Mouse (Mus musculus) heart, embryonic 14.5 days (tissue): ENCODE data around the gene Rtn2. TPM values are rescaled to one million over a fixed set of nuclear protein-coding genes. Genes with fewer than 3 reads are reported as not detected.

Source experiments
- ATAC-seq: fragments of 200-750 bp; cut with Nextera tagmentation; 2 replicates; pipeline ENCODE4 v1.8.0; 2017; ENCODE audit warnings: low read depth, moderate TSS enrichment; ENCODE audit not compliant: insufficient number of reproducible peaks, insufficient read depth, low FRiP score
- H3K27ac ChIP-seq, 2 experiments: fragments of 200-500 bp in 1 of 2; fragments of 300-500 bp in 1 of 2; sonication (generic) in 1 of 2; replicated peaks in 1 of 2; 2 replicates each; pipeline ENCODE4 v1.5.1; 2012 to 2014; ENCODE audit warnings: low read depth in 2 of 2, low read length in 2 of 2, control low read depth in 1 of 2, mild to moderate bottlenecking in 1 of 2, mixed read lengths in 1 of 2; ENCODE audit not compliant: control insufficient read depth in 1 of 2, insufficient read depth in 1 of 2
- H3K27me3 ChIP-seq: fragments of 300-500 bp; sonication (generic); 2 replicates; pipeline ENCODE4 v1.6.1; 2014; ENCODE audit warnings: mild to moderate bottlenecking, low read length, control low read depth; ENCODE audit not compliant: control insufficient read depth, insufficient read depth
- H3K36me3 ChIP-seq: fragments of 300-500 bp; sonication (generic); 2 replicates; pipeline ENCODE4 v1.6.1; 2014; ENCODE audit warnings: mild to moderate bottlenecking, control low read depth, low read length, mixed read lengths; ENCODE audit not compliant: control insufficient read depth, insufficient read depth
- H3K4me1 ChIP-seq, 2 experiments: fragments of 200-500 bp in 1 of 2; fragments of 300-500 bp in 1 of 2; sonication (generic) in 1 of 2; 2 replicates each; pipeline ENCODE4 v1.6.1; 2012 to 2014; ENCODE audit warnings: low read length in 2 of 2, control low read depth in 1 of 2, mixed read lengths in 1 of 2; ENCODE audit not compliant: control insufficient read depth in 2 of 2, insufficient read depth in 2 of 2
- H3K4me2 ChIP-seq: fragments of 300-500 bp; sonication (generic); 2 replicates; pipeline ENCODE4 v1.6.1; 2014; ENCODE audit warnings: mild to moderate bottlenecking, low read length
- H3K4me3 ChIP-seq, 2 experiments: fragments of 200-500 bp in 1 of 2; fragments of 300-500 bp in 1 of 2; sonication (generic) in 1 of 2; 2 replicates each; pipeline ENCODE4 v1.5.1; 2012 to 2014; ENCODE audit warnings: low read length in 2 of 2, mild to moderate bottlenecking in 2 of 2, control low read depth in 1 of 2, low read depth in 1 of 2, moderate library complexity in 1 of 2; ENCODE audit not compliant: control insufficient read depth in 1 of 2, insufficient read depth in 1 of 2
- H3K9ac ChIP-seq: fragments of 300-500 bp; sonication (generic); 2 replicates; pipeline ENCODE4 v1.6.1; 2014; ENCODE audit warnings: mild to moderate bottlenecking, low read length
- H3K9me3 ChIP-seq: fragments of 300-500 bp; sonication (generic); 2 replicates; pipeline ENCODE4 v1.6.1; 2016; ENCODE audit warnings: low read length, control low read depth; ENCODE audit not compliant: control insufficient read depth
- WGBS: fragments of 180-500 bp; shearing (Covaris S2); extraction: QIAGEN DNeasy Blood & Tissue Kit; methylation state at CpG from one replicate; pipeline ENCODE4 v1.1.7; 2014; 5-methylcytosine and 5-hydroxymethylcytosine counted together
- polyA plus RNA-seq: library from polyadenylated mRNA; unstranded; fragments of >200 nt; fragmentation: Nextera tagmentation; extraction: Ambion mirVana; gene quantifications from 2 replicates; pipeline ENCODE4 v1.2.1, GENCODE M21; 2014

The Rtn2 gene
- polyA plus RNA-seq, 1 experiment from 2014 or later, result 43.6 TPM

DNA sequence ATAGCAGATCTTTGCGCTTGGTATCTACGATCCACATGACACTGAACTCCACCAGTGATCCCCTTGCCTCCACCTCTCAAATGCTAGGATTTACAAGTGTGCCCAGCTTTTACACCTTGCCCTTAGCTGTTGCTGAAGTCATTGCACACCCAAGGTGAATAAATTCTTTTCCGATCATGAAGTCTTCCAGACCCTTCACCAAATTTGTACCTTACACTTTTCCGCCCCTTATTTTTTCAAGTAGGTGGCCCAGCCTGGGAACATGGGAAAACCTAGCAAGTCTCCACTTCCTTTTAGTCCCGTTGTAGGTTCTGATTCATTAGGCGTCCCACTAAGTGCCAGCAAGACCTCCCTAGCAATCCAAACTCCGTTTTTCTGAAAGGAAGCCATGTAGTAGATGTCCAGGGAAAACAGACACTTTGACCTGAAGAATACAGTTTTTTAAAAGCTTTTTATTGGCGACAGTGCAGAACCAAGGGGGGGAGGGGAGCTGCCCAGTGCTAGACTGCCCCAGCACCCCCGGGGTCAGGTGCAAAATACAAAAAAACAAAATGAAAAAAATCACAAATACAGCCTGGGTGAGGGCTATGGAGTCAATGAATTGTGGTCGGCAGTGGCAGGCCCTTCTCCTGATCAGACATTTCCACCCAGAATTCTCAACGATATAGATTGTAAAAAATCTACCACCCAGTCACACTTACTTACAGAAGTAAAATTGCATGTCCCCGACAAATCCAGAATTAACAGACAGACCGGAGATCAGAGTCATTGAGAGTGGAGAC lies 20.0 kb downstream of the Rtn2 start:
- H3K27me3 ChIP-seq, result peaks cover 56% of the 10 kb centered on the region
- no peak overlapping the region for H3K4me3 ChIP-seq
- H3K4me1 ChIP-seq, result peaks cover 6 to 26% of the 10 kb centered on the region in 2 experiments
- no peak overlapping the region for H3K27ac ChIP-seq
- ATAC-seq, result no peak
- H3K36me3 ChIP-seq, result no peaks in the 10 kb centered on the region
- H3K9me3 ChIP-seq, result no peaks in the 10 kb centered on the region
- H3K9ac ChIP-seq, result 0 out of 2 replicates have a peak overlapping the region, but pooled peaks have one; percentile 72
- H3K4me2 ChIP-seq, result peak overlapping the region; percentile 61; the same call in 1 of the 2 replicates
- 50% methylated on average over 13 of the region's 13 CpGs for WGBS

DNA sequence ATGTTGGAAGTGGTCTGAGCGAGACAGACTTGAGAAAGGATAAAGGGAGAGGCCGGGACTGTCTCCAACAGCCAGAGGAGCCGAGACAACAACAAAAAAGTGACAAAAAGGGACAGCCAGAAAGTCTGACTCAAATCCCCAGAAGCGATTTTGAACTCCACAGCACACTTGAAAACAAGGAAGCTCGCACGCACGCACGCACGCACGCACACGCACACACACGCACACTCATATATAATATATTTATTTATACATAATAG lies 20.6 kb downstream of the Rtn2 start:
- H3K36me3 ChIP-seq, result no peaks in the 10 kb centered on the region
- no peak for ATAC-seq
- H3K9me3 ChIP-seq, result no peaks in the 10 kb centered on the region
- WGBS, result 80% methylated on average over 12 of the region's 12 CpGs
- H3K27ac ChIP-seq, result no peak overlapping the region
- H3K4me1 ChIP-seq, result peaks cover 9 to 30% of the 10 kb centered on the region in 2 experiments
- no peak overlapping the region for H3K4me3 ChIP-seq
- peaks cover 56% of the 10 kb centered on the region for H3K27me3 ChIP-seq
- H3K9ac ChIP-seq, result no peak overlapping the region
- H3K4me2 ChIP-seq, result no peak overlapping the region

DNA sequence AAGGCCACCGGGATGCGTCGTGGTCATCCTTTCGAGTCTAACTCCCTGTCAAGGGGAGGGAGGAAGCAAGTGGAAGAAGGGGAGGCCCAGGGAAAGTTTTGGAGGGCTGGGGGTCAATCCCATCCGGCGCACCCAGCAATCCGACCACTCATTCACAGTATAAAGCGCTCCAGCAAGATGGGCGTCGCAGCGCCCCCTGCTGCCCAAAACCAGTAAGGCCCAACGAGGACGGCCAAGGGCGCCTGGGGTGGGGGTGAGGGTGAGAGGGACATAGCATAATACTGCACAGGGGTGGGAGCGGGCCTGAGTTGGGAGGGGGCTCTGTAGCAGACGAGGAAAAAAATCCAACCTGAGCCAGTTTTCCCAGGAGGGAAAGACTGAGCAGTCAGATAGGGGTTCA lies 21.3 kb downstream of the Rtn2 start:
- Histone ChIP-seq H3K4me2 (peak overlapping the region; percentile 72), H3K9me3 (no peaks in the 10 kb centered on the region), H3K27me3 (peaks cover 56% of the 10 kb centered on the region), H3K4me1 (peaks cover 9 to 31% of the 10 kb centered on the region in 2 experiments), H3K27ac (no peak overlapping the region), H3K9ac (peak overlapping the region; percentile 57), H3K36me3 (no peaks in the 10 kb centered on the region), H3K4me3 (peak overlapping the region; percentile 25 to 44; a peak in 3 of 4 replicates)
- WGBS, result 2% methylated on average over 16 of the region's 16 CpGs
- ATAC-seq, result no peak

DNA sequence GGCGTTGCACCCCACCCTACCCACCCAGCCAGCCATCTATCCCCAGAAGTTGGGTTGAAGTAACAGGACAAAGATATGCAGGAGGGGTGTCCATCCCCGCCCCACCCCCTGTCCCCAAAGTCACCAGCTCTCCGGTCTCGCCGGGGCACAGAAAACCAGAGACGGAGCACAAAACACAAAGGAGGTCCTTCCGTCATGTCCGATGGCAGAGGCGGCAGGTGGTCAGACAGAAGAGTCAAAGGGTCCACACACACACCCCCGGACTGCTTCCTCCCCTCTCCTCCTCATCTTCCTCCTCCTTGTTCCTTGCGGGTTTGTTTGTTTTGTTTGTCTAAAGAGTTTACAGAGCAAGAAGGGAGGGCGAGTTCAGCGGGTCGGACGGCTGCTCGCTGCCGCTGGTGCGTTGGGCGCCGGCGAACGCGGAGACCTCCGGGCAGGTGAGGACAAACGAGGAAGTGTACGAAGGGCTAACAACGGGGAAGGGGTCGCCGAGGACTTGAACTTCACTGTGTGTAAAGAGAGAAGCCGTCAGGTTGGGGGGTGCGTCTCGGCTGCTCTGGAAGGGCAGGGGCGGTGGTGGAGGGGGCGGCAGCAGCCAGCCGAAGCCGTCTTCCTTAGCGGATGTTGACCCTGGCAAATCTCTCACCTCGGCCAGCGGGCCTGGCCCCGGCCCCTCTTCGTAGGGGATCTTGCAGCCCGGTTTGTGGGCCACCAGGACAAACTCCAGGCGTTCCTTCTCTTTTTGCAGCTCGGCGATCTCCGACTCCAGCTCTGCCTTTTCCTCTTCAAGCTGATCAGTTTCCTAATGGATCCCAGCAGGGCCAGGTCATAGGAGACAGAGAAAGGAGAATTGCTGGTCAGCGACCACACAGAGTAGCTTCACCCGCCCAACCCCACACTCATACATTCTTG lies 22.3 kb downstream of the Rtn2 start:
- ATAC-seq, result no peak
- H3K4me3 ChIP-seq, result peak overlapping the region; percentile 43 to 44
- WGBS, result 3% methylated on average over 46 of the region's 48 CpGs

DNA sequence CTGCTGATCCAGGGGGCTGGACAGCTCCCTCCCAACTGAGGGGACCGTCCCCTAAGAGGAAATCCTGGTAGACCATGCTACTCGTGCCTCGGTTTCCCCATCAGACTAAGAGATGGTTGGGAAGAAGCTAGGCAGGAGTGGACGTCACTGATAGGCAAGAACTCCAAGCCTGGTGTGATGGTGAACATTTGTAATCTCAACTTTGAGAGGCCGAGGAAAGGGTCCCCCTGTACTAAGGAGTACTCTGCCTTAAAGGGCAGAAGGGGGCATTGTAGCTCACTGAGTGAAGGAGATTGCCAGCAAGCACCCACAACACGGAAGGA lies 22.9 kb downstream of the Rtn2 start:
- no peak overlapping the region for H3K9ac ChIP-seq
- peak overlapping the region in 1 of 2 experiments; percentile 44; a peak in 2 of 4 replicates for H3K4me3 ChIP-seq
- no peak for ATAC-seq
- peaks cover 56% of the 10 kb centered on the region for H3K27me3 ChIP-seq
- no peaks in the 10 kb centered on the region for H3K9me3 ChIP-seq
- peaks cover 9 to 38% of the 10 kb centered on the region in 2 experiments for H3K4me1 ChIP-seq
- 10% methylated on average over 6 of the region's 6 CpGs for WGBS
- H3K4me2 ChIP-seq, result peak overlapping the region; percentile 72
- no peak overlapping the region for H3K27ac ChIP-seq
- no peaks in the 10 kb centered on the region for H3K36me3 ChIP-seq

More for the DNA sequence above, 22.3 kb downstream of the Rtn2 start:
- Histone ChIP-seq H3K9me3 (no peaks in the 10 kb centered on the region), H3K9ac (peak overlapping the region; percentile 62), H3K4me1 (peaks cover 9 to 37% of the 10 kb centered on the region in 2 experiments), H3K36me3 (no peaks in the 10 kb centered on the region), H3K27me3 (peaks cover 56% of the 10 kb centered on the region), H3K4me2 (peak overlapping the region; percentile 72), H3K27ac (no peak overlapping the region)

DNA sequence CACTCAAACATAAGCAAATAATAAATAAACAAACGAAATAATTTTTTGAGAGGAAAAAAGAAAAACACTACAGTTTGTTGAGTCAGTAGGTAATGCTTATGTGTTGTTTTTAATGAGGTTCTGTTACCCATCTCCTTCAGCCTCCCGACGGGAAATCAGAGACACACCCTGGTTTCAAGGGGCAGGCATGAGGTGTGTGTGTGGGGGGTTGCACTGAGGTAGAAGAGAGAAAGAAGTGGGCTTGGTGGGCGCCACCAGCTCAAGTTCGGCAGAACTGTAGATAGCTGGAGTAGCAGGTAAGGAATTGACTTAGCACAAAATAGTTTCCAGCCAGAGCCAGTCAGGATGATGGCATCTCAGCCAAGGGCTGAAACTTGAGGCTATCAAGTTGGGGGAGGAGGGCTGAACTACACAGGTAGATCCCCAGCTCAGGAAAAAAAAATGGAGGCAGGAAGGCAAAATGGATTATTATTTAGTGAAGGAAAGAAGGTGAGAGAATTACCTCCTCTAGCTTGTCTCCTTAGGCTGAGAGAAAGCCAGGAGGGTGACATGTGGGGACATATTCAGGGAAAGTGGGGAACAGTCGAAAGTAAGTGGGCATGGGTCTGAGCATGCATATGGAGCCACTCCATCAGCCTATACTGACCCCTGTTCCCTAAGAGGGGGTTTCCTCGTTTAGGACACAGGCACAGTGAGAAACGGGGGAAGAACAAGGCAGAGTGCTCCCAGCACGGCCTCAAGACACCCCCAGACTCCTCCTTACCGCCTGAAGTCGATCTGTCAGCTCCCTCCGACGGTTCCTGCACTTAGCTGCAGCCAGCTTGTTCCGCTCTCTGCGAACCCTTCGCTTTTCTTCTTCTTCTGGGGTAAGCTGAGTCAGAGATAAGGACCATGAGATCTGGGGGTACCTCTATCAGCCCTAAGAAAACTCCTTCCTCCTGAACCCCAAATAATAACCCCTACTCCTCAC lies 23.7 kb downstream of the Rtn2 start:
- Histone ChIP-seq H3K4me1 (peaks cover 11 to 40% of the 10 kb centered on the region in 2 experiments), H3K27ac (no peak overlapping the region), H3K9me3 (no peaks in the 10 kb centered on the region), H3K36me3 (no peaks in the 10 kb centered on the region), H3K9ac (no peak overlapping the region), H3K4me3 (no peak overlapping the region), H3K27me3 (peaks cover 56% of the 10 kb centered on the region), H3K4me2 (no peak overlapping the region)
- WGBS, result 49% methylated on average over 16 of the region's 16 CpGs
- ATAC-seq, result no peak
